Mouse (Mus musculus): ENCODE measurements around the gene Dhh. TPM values are rescaled to one million over a fixed set of nuclear protein-coding genes. Genes with fewer than 3 reads are reported as not detected.

Dhh gene
- polyA plus RNA-seq, 1 experiment from 2014 or later, result 2.9 TPM

GRCm38 (mm10) chr15:98850668-98851067 is 47.7 kb downstream of the Dhh start:
- H3K27ac ChIP-seq, result no peak overlapping the region
- DNase-seq (ENCODE audit: low spot score), result no peak
- no peak overlapping the region for H3K4me2 ChIP-seq (ENCODE audit: low read length)
- H3K9me3 ChIP-seq (replicated peaks; ENCODE audit: low read length), result no peaks in the 10 kb centered on the region
- no peak overlapping the region for H3K9ac ChIP-seq (ENCODE audit: low read depth, low read length)
- H3K36me3 ChIP-seq (ENCODE audit: insufficient read depth, low read length), result peaks cover 92% of the 10 kb centered on the region
- H3K4me1 ChIP-seq (replicated peaks; ENCODE audit: insufficient read depth, low read length), result no peaks in the 10 kb centered on the region
- H3K27me3 ChIP-seq (ENCODE audit: insufficient read depth, low read length), result no peaks in the 10 kb centered on the region
- no peak overlapping the region for H3K4me3 ChIP-seq (replicated peaks; ENCODE audit: low read depth, low read length)
- ATAC-seq (replicated peaks; ENCODE audit: low FRiP score, low read depth), result no peak
- TF ChIP-seq CTCF (IDR thresholded peaks at IDR 0.05; ENCODE audit: low read depth), result no peak
- 89% methylated on average over 14 of the region's 14 CpGs for WGBS

GRCm38 (mm10) chr15:98849956-98850600 is 48.3 kb downstream of the Dhh start:
- peaks cover 92% of the 10 kb centered on the region for H3K36me3 ChIP-seq (ENCODE audit: insufficient read depth, low read length)
- 87% methylated on average over 16 of the region's 16 CpGs for WGBS
- no peaks in the 10 kb centered on the region for H3K4me1 ChIP-seq (replicated peaks; ENCODE audit: insufficient read depth, low read length)
- no peaks in the 10 kb centered on the region for H3K9me3 ChIP-seq (replicated peaks; ENCODE audit: low read length)
- no peak overlapping the region for H3K27ac ChIP-seq
- no peak overlapping the region for H3K9ac ChIP-seq (ENCODE audit: low read depth, low read length)
- DNase-seq (ENCODE audit: low spot score), result no peak
- H3K27me3 ChIP-seq (ENCODE audit: insufficient read depth, low read length), result no peaks in the 10 kb centered on the region
- no peak overlapping the region for H3K4me3 ChIP-seq (replicated peaks; ENCODE audit: low read depth, low read length)
- no peak for ATAC-seq (replicated peaks; ENCODE audit: low FRiP score, low read depth)
- H3K4me2 ChIP-seq (ENCODE audit: low read length), result no peak overlapping the region
- TF ChIP-seq CTCF (IDR thresholded peaks at IDR 0.05; ENCODE audit: low read depth), result no peak

GRCm38 (mm10) chr15:98849165-98849564 is 49.2 kb downstream of the Dhh start:
- no peak for TF ChIP-seq CTCF (IDR thresholded peaks at IDR 0.05; ENCODE audit: low read depth)
- Histone ChIP-seq H3K27me3 (ENCODE audit: insufficient read depth, low read length) (no peaks in the 10 kb centered on the region), H3K9me3 (replicated peaks; ENCODE audit: low read length) (no peaks in the 10 kb centered on the region), H3K4me2 (ENCODE audit: low read length) (no peak overlapping the region), H3K4me1 (replicated peaks; ENCODE audit: insufficient read depth, low read length) (no peaks in the 10 kb centered on the region), H3K9ac (ENCODE audit: low read depth, low read length) (no peak overlapping the region), H3K36me3 (ENCODE audit: insufficient read depth, low read length) (peaks cover 92% of the 10 kb centered on the region), H3K4me3 (replicated peaks; ENCODE audit: low read depth, low read length) (no peak overlapping the region), H3K27ac (no peak overlapping the region)
- WGBS, result 96% methylated on average over 11 of the region's 11 CpGs
- ATAC-seq (replicated peaks; ENCODE audit: low FRiP score, low read depth) (no peak), DNase-seq (ENCODE audit: low spot score) (no peak)

- Histone ChIP-seq H3K27me3 (ENCODE audit: insufficient read depth, low read length) (no peaks in the 10 kb centered on the region), H3K4me2 (ENCODE audit: low read length) (no peak overlapping the region), H3K36me3 (ENCODE audit: insufficient read depth, low read length) (peaks cover 89% of the 10 kb centered on the region), H3K4me3 (replicated peaks; ENCODE audit: low read depth, low read length) (no peak overlapping the region), H3K27ac (no peak overlapping the region), H3K9me3 (replicated peaks; ENCODE audit: low read length) (no peaks in the 10 kb centered on the region), H3K9ac (ENCODE audit: low read depth, low read length) (no peak overlapping the region), H3K4me1 (replicated peaks; ENCODE audit: insufficient read depth, low read length) (no peaks in the 10 kb centered on the region)
- TF ChIP-seq CTCF (IDR thresholded peaks at IDR 0.05; ENCODE audit: low read depth), result no peak
- WGBS, result 87% methylated on average over 8 of the region's 8 CpGs
- DNase-seq (ENCODE audit: low spot score), result no peak
- no peak for ATAC-seq (replicated peaks; ENCODE audit: low FRiP score, low read depth)
Observed at GRCm38 (mm10) chr15:98846140-98846539, 52.2 kb downstream of the Dhh start.

- no peak overlapping the region for H3K9ac ChIP-seq (ENCODE audit: low read depth, low read length)
- DNase-seq (ENCODE audit: low spot score) (no peak), ATAC-seq (replicated peaks; ENCODE audit: low FRiP score, low read depth) (no peak)
- H3K4me1 ChIP-seq (replicated peaks; ENCODE audit: insufficient read depth, low read length), result no peaks in the 10 kb centered on the region
- H3K27ac ChIP-seq, result no peak overlapping the region
- peaks cover 90% of the 10 kb centered on the region for H3K36me3 ChIP-seq (ENCODE audit: insufficient read depth, low read length)
- H3K4me2 ChIP-seq (ENCODE audit: low read length), result no peak overlapping the region
- no peak for TF ChIP-seq CTCF (IDR thresholded peaks at IDR 0.05; ENCODE audit: low read depth)
- no peaks in the 10 kb centered on the region for H3K9me3 ChIP-seq (replicated peaks; ENCODE audit: low read length)
- H3K27me3 ChIP-seq (ENCODE audit: insufficient read depth, low read length), result no peaks in the 10 kb centered on the region
- 98% methylated on average over 2 of the region's 2 CpGs for WGBS
- H3K4me3 ChIP-seq (replicated peaks; ENCODE audit: low read depth, low read length), result no peak overlapping the region
Observed at GRCm38 (mm10) chr15:98845149-98845548, 53.2 kb downstream of the Dhh start.

GRCm38 (mm10) chr15:98843595-98844223 is 54.6 kb downstream of the Dhh start:
- WGBS, result 95% methylated on average over 11 of the region's 11 CpGs
- H3K4me2 ChIP-seq (ENCODE audit: low read length), result no peak overlapping the region

More at GRCm38 (mm10) chr15:98843595-98844223, 54.6 kb downstream of the Dhh start:
- Histone ChIP-seq H3K27me3 (ENCODE audit: insufficient read depth, low read length) (no peaks in the 10 kb centered on the region), H3K9me3 (replicated peaks; ENCODE audit: low read length) (no peaks in the 10 kb centered on the region), H3K27ac (no peak overlapping the region), H3K4me1 (replicated peaks; ENCODE audit: insufficient read depth, low read length) (no peaks in the 10 kb centered on the region), H3K36me3 (ENCODE audit: insufficient read depth, low read length) (peaks cover 90% of the 10 kb centered on the region), H3K4me3 (replicated peaks; ENCODE audit: low read depth, low read length) (no peak overlapping the region), H3K9ac (ENCODE audit: low read depth, low read length) (no peak overlapping the region)
- ATAC-seq (replicated peaks; ENCODE audit: low FRiP score, low read depth) (no peak), DNase-seq (ENCODE audit: low spot score) (no peak)
- TF ChIP-seq CTCF (IDR thresholded peaks at IDR 0.05; ENCODE audit: low read depth), result no peak

Other genes starting within 250 kb of the Dhh start
- 14.6 and 17.6 TPM in 2 replicates for gene Ddx23, start 235.6 kb downstream of the Dhh start, polyA plus RNA-seq (2015; fragmentation: Nextera tagmentation; extraction: Ambion mirVana)
- 0.50 and 0.66 TPM in 2 replicates for gene Rnd1, start 221.1 kb downstream of the Dhh start, polyA plus RNA-seq (2015; fragmentation: Nextera tagmentation; extraction: Ambion mirVana)
- 0.74 and 0.75 TPM in 2 replicates for gene Ccdc65, start 190.3 kb downstream of the Dhh start, polyA plus RNA-seq (2015; fragmentation: Nextera tagmentation; extraction: Ambion mirVana)
- 34.4 and 34.6 TPM in 2 replicates for gene Fkbp11, start 170.3 kb downstream of the Dhh start, polyA plus RNA-seq (2015; fragmentation: Nextera tagmentation; extraction: Ambion mirVana)
- 39.0 and 39.6 TPM in 2 replicates for gene Arf3, start 135.3 kb downstream of the Dhh start, polyA plus RNA-seq (2015; fragmentation: Nextera tagmentation; extraction: Ambion mirVana)
- not detected in 2 replicates for gene Wnt10b, start 120.4 kb downstream of the Dhh start, polyA plus RNA-seq (2015; fragmentation: Nextera tagmentation; extraction: Ambion mirVana)
- gene Wnt1, start 108.7 kb downstream of the Dhh start, polyA plus RNA-seq (2015; fragmentation: Nextera tagmentation; extraction: Ambion mirVana), result not detected in 2 replicates
- 4.4 and 6.1 TPM in 2 replicates for gene Ddn, start 89.0 kb downstream of the Dhh start, polyA plus RNA-seq (2015; fragmentation: Nextera tagmentation; extraction: Ambion mirVana)
- gene Prkag1, start 67.0 kb downstream of the Dhh start, polyA plus RNA-seq (2015; fragmentation: Nextera tagmentation; extraction: Ambion mirVana), result 83.1 and 94.5 TPM in 2 replicates
- gene Kmt2d, start 27.3 kb downstream of the Dhh start, polyA plus RNA-seq (2015; fragmentation: Nextera tagmentation; extraction: Ambion mirVana), result 6.4 and 8.3 TPM in 2 replicates
- gene Rhebl1, start 4.0 kb downstream of the Dhh start, polyA plus RNA-seq (2015; fragmentation: Nextera tagmentation; extraction: Ambion mirVana), result 15.4 and 15.7 TPM in 2 replicates
- 11.6 and 13.0 TPM in 2 replicates for gene Lmbr1l, start 19.7 kb upstream of the Dhh start, polyA plus RNA-seq (2015; fragmentation: Nextera tagmentation; extraction: Ambion mirVana)
- 903 and 1,010 TPM in 2 replicates for gene Tuba1b, start 36.0 kb upstream of the Dhh start, polyA plus RNA-seq (2015; fragmentation: Nextera tagmentation; extraction: Ambion mirVana)
- gene Gm49450, start 55.0 kb upstream of the Dhh start, polyA plus RNA-seq (2015; fragmentation: Nextera tagmentation; extraction: Ambion mirVana), result not detected in 2 replicates
- 460 and 537 TPM in 2 replicates for gene Tuba1a, start 55.2 kb upstream of the Dhh start, polyA plus RNA-seq (2015; fragmentation: Nextera tagmentation; extraction: Ambion mirVana)
- 170 and 178 TPM in 2 replicates for gene Tuba1c, start 131.4 kb upstream of the Dhh start, polyA plus RNA-seq (2015; fragmentation: Nextera tagmentation; extraction: Ambion mirVana)
- 0.26 and 0.82 TPM in 2 replicates for gene Prph, start 156.6 kb upstream of the Dhh start, polyA plus RNA-seq (2015; fragmentation: Nextera tagmentation; extraction: Ambion mirVana)
- gene Troap, start 176.0 kb upstream of the Dhh start, polyA plus RNA-seq (2015; fragmentation: Nextera tagmentation; extraction: Ambion mirVana), result 11.4 and 11.5 TPM in 2 replicates
- 1.3 TPM in 2 replicates for gene C1ql4, start 189.3 kb upstream of the Dhh start, polyA plus RNA-seq (2015; fragmentation: Nextera tagmentation; extraction: Ambion mirVana)
- 8.8 TPM in 2 replicates for gene Dnajc22, start 194.6 kb upstream of the Dhh start, polyA plus RNA-seq (2015; fragmentation: Nextera tagmentation; extraction: Ambion mirVana)
- gene Spats2, start 227.4 kb upstream of the Dhh start, polyA plus RNA-seq (2015; fragmentation: Nextera tagmentation; extraction: Ambion mirVana), result 33.5 and 34.6 TPM in 2 replicates

Data from kidney, postnatal 0 days (tissue).